Mouse (Mus musculus) embryonic fibroblast, embryonic 13.5 days (primary cell): ENCODE measurements around the gene Spred3.

ENCODE experiments used
- CTCF ChIP-seq: IDR thresholded peaks from 2 replicates; pipeline ENCODE4 v1.5.1; 2011; ENCODE audit warnings: mild to moderate bottlenecking, control low read depth, low read length, moderate library complexity, borderline replicate concordance; ENCODE audit not compliant: insufficient read depth
- POLR2A ChIP-seq: IDR thresholded peaks from 2 replicates; pipeline ENCODE4 v1.6.1; 2011; ENCODE audit warnings: low read depth, mild to moderate bottlenecking, control low read depth, low read length, moderate library complexity

- TF ChIP-seq POLR2A (no peak), CTCF (no peak)
These were observed 50.7 kb downstream of the Spred3 start for GRCm38 (mm10) chr7:29119526-29119925.
